Comparison of ENCODE assay signal across 21 mouse cellular contexts in the genomic region with DNA sequence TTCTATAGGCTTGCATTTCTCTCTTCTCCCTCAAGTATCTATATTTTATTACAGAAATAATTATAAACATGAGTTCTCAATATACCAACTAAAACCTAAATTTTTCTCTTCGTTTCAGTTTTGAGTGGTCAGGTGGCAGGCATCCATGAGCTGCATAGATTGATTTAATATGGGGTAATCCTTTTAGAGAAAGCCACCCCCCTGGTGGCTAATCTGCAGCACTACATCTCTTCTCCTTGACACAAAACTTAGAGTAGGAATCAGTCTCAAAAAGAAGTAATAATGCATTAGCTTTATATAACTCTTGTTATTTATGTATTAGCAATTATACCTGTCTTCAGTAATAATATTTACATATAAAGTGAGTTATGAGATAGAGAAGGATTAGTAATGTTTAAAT. TPM values are rescaled to one million over a fixed set of nuclear protein-coding genes. Genes with fewer than 3 reads are reported as not detected.
DNase-seq lines count a peak whose midpoint lies in the region; ATAC-seq and TF ChIP-seq lines count a peak whose summit lies in the region.
"Had no signal": no experiment of that assay in that cellular context is flagged by ENCODE, and none has a peak within 500 bp of the region (broad histone marks: within the 10 kb centered on the region; RNA-seq: fewer than 3 reads in every experiment).

No protein-coding gene starts in this region.

- H3K36me3 ChIP-seq in forebrain, postnatal 0 days (ENCODE audit: insufficient read depth), result no peaks in the 10 kb centered on the region
- no peaks in the 10 kb centered on the region for H3K36me3 ChIP-seq in forebrain, embryonic 16.5 days (ENCODE audit: control insufficient read depth, insufficient read depth)
- H3K36me3 ChIP-seq in liver, adult 2 months (ENCODE audit: control insufficient read depth, insufficient read depth, low read length), result no peaks in the 10 kb centered on the region
- H3K36me3 ChIP-seq in liver, embryonic 11.5 days (ENCODE audit: control insufficient read depth, insufficient read depth, low read length), result no peaks in the 10 kb centered on the region
- H3K36me3 ChIP-seq in heart, embryonic 11.5 days (ENCODE audit: control insufficient read depth, insufficient read depth, low read length), result no peaks in the 10 kb centered on the region
- H3K36me3 ChIP-seq: embryonic facial prominence, embryonic 10.5 days; forebrain, embryonic 15.5 days; G1E; heart, embryonic 10.5 days; limb, embryonic 12.5 days; lung, embryonic 15.5 days had no signal

- H3K27ac ChIP-seq in forebrain, postnatal 0 days (ENCODE audit: low read depth, low read length), result no peak overlapping the region
- no peak overlapping the region for H3K27ac ChIP-seq in forebrain, embryonic 16.5 days (ENCODE audit: low read length)
- no peak overlapping the region for H3K27ac ChIP-seq in liver, adult 2 months (replicated peaks; ENCODE audit: insufficient read depth, low read depth, low read length)
- no peak overlapping the region for H3K27ac ChIP-seq in liver, embryonic 11.5 days (ENCODE audit: low read depth, low read length)
- H3K27ac ChIP-seq in heart, embryonic 11.5 days (ENCODE audit: low read depth, low read length), result no peak overlapping the region
- H3K27ac ChIP-seq: embryonic facial prominence, embryonic 10.5 days; forebrain, embryonic 15.5 days; heart, embryonic 10.5 days; limb, embryonic 12.5 days; lung, embryonic 15.5 days had no signal

- no peaks in the 10 kb centered on the region for H3K27me3 ChIP-seq in forebrain, postnatal 0 days (ENCODE audit: insufficient read depth, low read length)
- H3K27me3 ChIP-seq in forebrain, embryonic 16.5 days (replicated peaks; ENCODE audit: control insufficient read depth, insufficient read depth, low read length), result no peaks in the 10 kb centered on the region
- H3K27me3 ChIP-seq in liver, adult 2 months (ENCODE audit: control insufficient read depth, insufficient read depth, low read length), result no peaks in the 10 kb centered on the region
- no peaks in the 10 kb centered on the region for H3K27me3 ChIP-seq in liver, embryonic 11.5 days (replicated peaks; ENCODE audit: control insufficient read depth, insufficient read depth, low read length)
- no peaks in the 10 kb centered on the region for H3K27me3 ChIP-seq in heart, embryonic 11.5 days (ENCODE audit: control insufficient read depth, insufficient read depth, low read length)
- H3K27me3 ChIP-seq: forebrain, embryonic 15.5 days; limb, embryonic 12.5 days; lung, embryonic 15.5 days had no signal

- no peak overlapping the region for H3K4me3 ChIP-seq in forebrain, postnatal 0 days (ENCODE audit: low read depth, low read length)
- H3K4me3 ChIP-seq in forebrain, embryonic 16.5 days (replicated peaks; ENCODE audit: low read length), result no peak overlapping the region
- no peak overlapping the region for H3K4me3 ChIP-seq in liver, adult 2 months (ENCODE audit: insufficient read depth, low read depth, low read length)
- H3K4me3 ChIP-seq in liver, embryonic 11.5 days (ENCODE audit: low read depth, low read length), result no peak overlapping the region
- no peak overlapping the region for H3K4me3 ChIP-seq in heart, embryonic 11.5 days (ENCODE audit: low read depth, low read length)
- H3K4me3 ChIP-seq: embryonic facial prominence, embryonic 10.5 days; erythroblast, embryonic 14.5 days; forebrain, embryonic 15.5 days; heart, embryonic 10.5 days; limb, embryonic 12.5 days; lung, embryonic 15.5 days had no signal

- no peaks in the 10 kb centered on the region for H3K4me1 ChIP-seq in forebrain, postnatal 0 days (ENCODE audit: insufficient read depth)
- H3K4me1 ChIP-seq in forebrain, embryonic 16.5 days (replicated peaks; ENCODE audit: control insufficient read depth, insufficient read depth, low read length), result no peaks in the 10 kb centered on the region
- no peaks in the 10 kb centered on the region; the same call in 1 of the 2 replicates for H3K4me1 ChIP-seq in liver, adult 2 months (ENCODE audit: control insufficient read depth, insufficient read depth, low read length)
- H3K4me1 ChIP-seq in liver, embryonic 11.5 days (replicated peaks; ENCODE audit: control insufficient read depth, insufficient read depth, low read length), result no peaks in the 10 kb centered on the region
- peaks cover 6% of the 10 kb centered on the region; the same call in 1 of the 2 replicates for H3K4me1 ChIP-seq in heart, embryonic 11.5 days (ENCODE audit: control insufficient read depth, insufficient read depth, low read length)
- H3K4me1 ChIP-seq: forebrain, embryonic 15.5 days had no signal

- TF ChIP-seq POLR2A in liver, adult 2 months (IDR thresholded peaks at IDR 0.05; ENCODE audit: extremely low read depth, insufficient read depth, low read length), result no peak

- H3K79me2 ChIP-seq in liver, adult 2 months (ENCODE audit: control insufficient read depth, insufficient read depth, low read length), result no peaks in the 10 kb centered on the region

- H3K9me3 ChIP-seq in forebrain, postnatal 0 days (ENCODE audit: low read length), result no peaks in the 10 kb centered on the region
- no peaks in the 10 kb centered on the region for H3K9me3 ChIP-seq in forebrain, embryonic 16.5 days (ENCODE audit: control insufficient read depth, low read length)
- no peaks in the 10 kb centered on the region for H3K9me3 ChIP-seq in liver, embryonic 11.5 days (ENCODE audit: control insufficient read depth, low read length)
- no peaks in the 10 kb centered on the region for H3K9me3 ChIP-seq in heart, embryonic 11.5 days (replicated peaks; ENCODE audit: control insufficient read depth, low read length)
- H3K9me3 ChIP-seq: embryonic facial prominence, embryonic 10.5 days; forebrain, embryonic 15.5 days; G1E; heart, embryonic 10.5 days; limb, embryonic 12.5 days; lung, embryonic 15.5 days had no signal

- DNase-seq in forebrain, postnatal 0 days, result no peak
- DNase-seq in liver, adult 2 months (ENCODE audit: extremely low read depth, low read depth, low spot score), result no peak
- no peak for DNase-seq in liver, embryonic 11.5 days (ENCODE audit: low spot score)
- DNase-seq in 416B (ENCODE audit: low read depth) (peak; percentile 42), ZHBTc4 (ENCODE audit: low read depth, low spot score) (peak; percentile 55)
- no peak for DNase-seq in testis, postnatal 14 days (ENCODE audit: low spot score)
- DNase-seq: heart, postnatal 36 days; kidney, postnatal 14 days; layer of hippocampus, postnatal 36 days; right cerebral cortex, postnatal 14 days had no signal

- H3K4me2 ChIP-seq in forebrain, postnatal 0 days (ENCODE audit: low read depth), result no peak overlapping the region
- no peak overlapping the region for H3K4me2 ChIP-seq in forebrain, embryonic 16.5 days (ENCODE audit: low read length)
- no peak overlapping the region for H3K4me2 ChIP-seq in liver, embryonic 11.5 days
- H3K4me2 ChIP-seq in heart, embryonic 11.5 days, result no peak overlapping the region
- H3K4me2 ChIP-seq: forebrain, embryonic 15.5 days; limb, embryonic 12.5 days; lung, embryonic 15.5 days had no signal

- WGBS in forebrain, postnatal 0 days, result 49% methylated on average over 1 of the region's 1 CpGs
- 57% methylated on average over 1 of the region's 1 CpGs for WGBS in forebrain, embryonic 16.5 days
- 24% methylated on average over 1 of the region's 1 CpGs for WGBS in liver, adult 2 months
- WGBS in liver, embryonic 11.5 days, result 28% methylated on average over 1 of the region's 1 CpGs
- WGBS in heart, embryonic 11.5 days (ENCODE audit: insufficient replicate concordance), result 33% methylated on average over 1 of the region's 1 CpGs

- no peak for ATAC-seq in forebrain, postnatal 0 days
- no peak for ATAC-seq in forebrain, embryonic 16.5 days
- no peak for ATAC-seq in liver, embryonic 11.5 days (replicated peaks; ENCODE audit: low FRiP score)
- ATAC-seq in heart, embryonic 11.5 days (replicated peaks; ENCODE audit: insufficient number of reproducible peaks, low FRiP score, low TSS enrichment), result no peak
- ATAC-seq: activated CD4-positive, CD25-positive, alpha-beta regulatory T cell, adult 4 months; forebrain, embryonic 15.5 days; intestine, embryonic 16.5 days had no signal

- TF ChIP-seq CTCF in forebrain, postnatal 0 days (IDR thresholded peaks at IDR 0.05; ENCODE audit: low read depth), result peak; percentile 26; the same call in 1 of the 2 replicates
- 0 out of 2 replicates have a peak, but pooled peaks have one; percentile 26 for TF ChIP-seq CTCF in liver, adult 2 months (IDR thresholded peaks at IDR 0.05; ENCODE audit: low read depth, low read length)

- no peak overlapping the region for H3K9ac ChIP-seq in forebrain, postnatal 0 days
- no peak overlapping the region for H3K9ac ChIP-seq in forebrain, embryonic 16.5 days (replicated peaks; ENCODE audit: low read depth, low read length)
- no peak overlapping the region for H3K9ac ChIP-seq in liver, adult 2 months (ENCODE audit: low read depth, low read length)
- H3K9ac ChIP-seq in liver, embryonic 11.5 days (ENCODE audit: low read depth, low read length), result no peak overlapping the region
- H3K9ac ChIP-seq in heart, embryonic 11.5 days (ENCODE audit: low read depth, low read length), result no peak overlapping the region
- H3K9ac ChIP-seq: forebrain, embryonic 15.5 days; limb, embryonic 12.5 days; lung, embryonic 15.5 days had no signal

RNA-seq across cellular contexts. Expression of a gene that starts 16.2 kb away (rescaled TPM):
- 4.8 and 7.2 TPM in 2 replicates for total RNA-seq in forebrain, postnatal 0 days (2014; rRNA removed)
- 6.3 and 6.7 TPM in 2 replicates for polyA plus RNA-seq in forebrain, postnatal 0 days (2015; fragmentation: Nextera tagmentation; extraction: Ambion mirVana)
- polyA plus RNA-seq in forebrain, embryonic 16.5 days (2015; fragmentation: Nextera tagmentation; extraction: Ambion mirVana), result 6.2 and 8.1 TPM in 2 replicates
- 2.1 and 2.6 TPM in 2 replicates for total RNA-seq in liver, adult 2 months (2014; rRNA removed)
- 1.1 and 1.5 TPM in 2 replicates for polyA plus RNA-seq in liver, adult 2 months (2012; rRNA removed)
- 11.8 and 12.7 TPM in 2 replicates for polyA plus RNA-seq in liver, embryonic 11.5 days (2014; fragmentation: Nextera tagmentation; extraction: Ambion mirVana)
- polyA plus RNA-seq in heart, embryonic 11.5 days (2014; fragmentation: Nextera tagmentation; extraction: Ambion mirVana), result 11.8 and 12.0 TPM in 2 replicates
- polyA plus RNA-seq: activated CD4-positive, CD25-positive, alpha-beta regulatory T cell, adult 4 months; erythroblast, embryonic 14.5 days; G1E had no signal

Comparison
In these comparisons a context has a peak if more than half of its experiments do, and no peak if none do; other contexts are left out.
1. DNase-seq: peak in 416B (single experiment) and ZHBTc4 (single experiment); none in forebrain, postnatal 0 days (single experiment), liver, adult 2 months (single experiment), liver, embryonic 11.5 days (single experiment) and testis, postnatal 14 days (single experiment).